ENCODE assay signal across 17 mouse cellular contexts in genomic region chr4:45713046-45713706, GRCm38 (mm10).
DNase-seq lines count a peak whose midpoint lies in the region; ATAC-seq and TF ChIP-seq lines count a peak whose summit lies in the region.
"Had no signal": no experiment of that assay in that cellular context is flagged by ENCODE, and none has a peak within 500 bp of the region (broad histone marks: within the 10 kb centered on the region; RNA-seq: fewer than 3 reads in every experiment).

No protein-coding gene starts in this region.

- WGBS in lung, embryonic 14.5 days, result 38% methylated on average over 8 of the region's 8 CpGs
- 26% methylated on average over 8 of the region's 8 CpGs for WGBS in hindbrain, embryonic 16.5 days
- WGBS in kidney, embryonic 15.5 days, result 42% methylated on average over 8 of the region's 8 CpGs

- ATAC-seq in lung, embryonic 14.5 days (ENCODE audit: insufficient read depth), result no peak
- peak; percentile 37; the same call in 1 of the 2 replicates for ATAC-seq in hindbrain, embryonic 16.5 days
- ATAC-seq in kidney, embryonic 15.5 days (replicated peaks; ENCODE audit: low FRiP score), result no peak
- ATAC-seq: inflammation-experienced regulatory T-cells, adult 6 months; liver, embryonic 12.5 days had no signal

- H3K4me1 ChIP-seq in lung, embryonic 14.5 days (ENCODE audit: insufficient read depth), result no peaks in the 10 kb centered on the region
- H3K4me1 ChIP-seq in hindbrain, embryonic 16.5 days (ENCODE audit: control insufficient read depth, insufficient read depth, low read depth, low read length), result peaks cover 7% of the 10 kb centered on the region
- H3K4me1 ChIP-seq in kidney, embryonic 15.5 days, result peaks cover 10% of the 10 kb centered on the region; the same call in 1 of the 2 replicates
- H3K4me1 ChIP-seq: liver, embryonic 12.5 days had no signal

- TF ChIP-seq CTCF in lung, embryonic 14.5 days (IDR thresholded peaks at IDR 0.05; ENCODE audit: low read depth), result no peak

- no peaks in the 10 kb centered on the region for H3K36me3 ChIP-seq in lung, embryonic 14.5 days (ENCODE audit: insufficient read depth)
- no peaks in the 10 kb centered on the region for H3K36me3 ChIP-seq in hindbrain, embryonic 16.5 days (ENCODE audit: control insufficient read depth, insufficient read depth, low read length)
- no peaks in the 10 kb centered on the region for H3K36me3 ChIP-seq in kidney, embryonic 15.5 days
- H3K36me3 ChIP-seq: heart, embryonic 15.5 days; liver, embryonic 12.5 days; midbrain, embryonic 13.5 days; neural tube, embryonic 12.5 days had no signal

- no peaks in the 10 kb centered on the region for H3K27me3 ChIP-seq in lung, embryonic 14.5 days (ENCODE audit: insufficient read depth, low read length)
- H3K27me3 ChIP-seq in hindbrain, embryonic 16.5 days (replicated peaks; ENCODE audit: control insufficient read depth, insufficient read depth, low read length), result no peaks in the 10 kb centered on the region; the same call in 1 of the 2 replicates
- peaks cover 8% of the 10 kb centered on the region; the same call in 1 of the 2 replicates for H3K27me3 ChIP-seq in kidney, embryonic 15.5 days
- H3K27me3 ChIP-seq: heart, embryonic 15.5 days; liver, embryonic 12.5 days; midbrain, embryonic 13.5 days had no signal

- no peak overlapping the region for H3K4me3 ChIP-seq in lung, embryonic 14.5 days (ENCODE audit: low read depth, low read length)
- no peak overlapping the region for H3K4me3 ChIP-seq in hindbrain, embryonic 16.5 days (ENCODE audit: low read length)
- no peak overlapping the region for H3K4me3 ChIP-seq in kidney, embryonic 15.5 days (replicated peaks)
- H3K4me3 ChIP-seq: heart, embryonic 15.5 days; liver, embryonic 12.5 days; midbrain, embryonic 13.5 days; neural tube, embryonic 12.5 days had no signal

- H3K9me3 ChIP-seq in lung, embryonic 14.5 days (ENCODE audit: low read depth, low read length), result no peaks in the 10 kb centered on the region
- no peaks in the 10 kb centered on the region for H3K9me3 ChIP-seq in hindbrain, embryonic 16.5 days (ENCODE audit: control insufficient read depth, low read length)
- H3K9me3 ChIP-seq in kidney, embryonic 15.5 days (replicated peaks), result no peaks in the 10 kb centered on the region
- H3K9me3 ChIP-seq: heart, embryonic 15.5 days; liver, embryonic 12.5 days; midbrain, embryonic 13.5 days; neural tube, embryonic 12.5 days had no signal

- peak; percentile 16 for DNase-seq in adrenal gland, adult 2 months
- no peak for DNase-seq in adrenal gland, adult 18-20 months (ENCODE audit: low spot score in 2 of 2)
- DNase-seq in lung, embryonic 14.5 days, result peak; percentile 76
- no peak for DNase-seq in lung, postnatal 14 days
- peak; percentile 38 for DNase-seq in adrenal gland, postnatal 14 days
- no peak for DNase-seq in c-Kit-positive CD71-positive TER-119-positive erythroid progenitor cells, embryonic 14.5 days (ENCODE audit: low spot score)
- DNase-seq: cerebellum, adult 8-10 months; layer of hippocampus, adult 9-11 months; right cerebral cortex, postnatal 25 days; thymus, adult 2 months had no signal

- no peak overlapping the region for H3K9ac ChIP-seq in lung, embryonic 14.5 days
- H3K9ac ChIP-seq in hindbrain, embryonic 16.5 days (ENCODE audit: low read depth, low read length), result no peak overlapping the region
- H3K9ac ChIP-seq in kidney, embryonic 15.5 days, result no peak overlapping the region
- H3K9ac ChIP-seq: heart, embryonic 15.5 days; liver, embryonic 12.5 days; midbrain, embryonic 13.5 days; neural tube, embryonic 12.5 days had no signal

- H3K27ac ChIP-seq in lung, embryonic 14.5 days (ENCODE audit: low read depth), result no peak overlapping the region
- 0 out of 2 replicates have a peak overlapping the region, but pooled peaks have one; percentile 2 for H3K27ac ChIP-seq in hindbrain, embryonic 16.5 days (ENCODE audit: low read depth, low read length)
- no peak overlapping the region for H3K27ac ChIP-seq in kidney, embryonic 15.5 days
- H3K27ac ChIP-seq: heart, embryonic 15.5 days; liver, embryonic 12.5 days; neural tube, embryonic 12.5 days had no signal

- no peak overlapping the region for H3K4me2 ChIP-seq in lung, embryonic 14.5 days
- no peak overlapping the region for H3K4me2 ChIP-seq in hindbrain, embryonic 16.5 days (ENCODE audit: low read length)
- H3K4me2 ChIP-seq in kidney, embryonic 15.5 days, result no peak overlapping the region
- H3K4me2 ChIP-seq: heart, embryonic 15.5 days; liver, embryonic 12.5 days; midbrain, embryonic 13.5 days; neural tube, embryonic 12.5 days had no signal

Comparison
In these comparisons a context has a peak if more than half of its experiments do, and no peak if none do; other contexts are left out.
1. DNase-seq: peak in adrenal gland, adult 2 months (single experiment), lung, embryonic 14.5 days (single experiment) and adrenal gland, postnatal 14 days (single experiment); none in adrenal gland, adult 18-20 months (0 of 2), lung, postnatal 14 days (single experiment) and c-Kit-positive CD71-positive TER-119-positive erythroid progenitor cells, embryonic 14.5 days (single experiment).